Comparison of ENCODE assay signal across 19 mouse cellular contexts in the genomic region with DNA sequence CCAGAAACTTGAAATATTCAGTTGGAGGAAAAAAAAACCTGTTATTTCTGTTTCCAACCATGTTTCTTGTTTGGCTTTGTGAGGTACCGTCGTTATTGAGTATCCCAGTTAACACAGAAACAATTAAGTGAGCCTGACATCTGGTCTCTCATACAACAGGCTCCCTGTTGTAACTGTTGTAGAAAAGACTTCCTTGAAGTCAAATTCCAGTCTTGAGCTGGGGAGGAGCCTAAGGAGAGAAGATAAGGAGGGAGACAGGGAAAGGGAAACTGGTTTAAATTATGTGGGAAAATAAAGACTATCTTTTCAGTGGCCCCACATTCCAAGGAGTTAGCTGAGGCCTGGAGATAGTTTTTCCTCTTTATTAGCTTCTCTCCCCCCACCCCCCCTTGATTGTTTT.
"Had no signal": no experiment of that assay in that cellular context is flagged by ENCODE, and none has a peak within 500 bp of the region (broad histone marks: within the 10 kb centered on the region; RNA-seq: fewer than 3 reads in every experiment).

No protein-coding gene starts in this region.

- H3K9me3 ChIP-seq: kidney, embryonic 15.5 days; limb, embryonic 10.5 days; limb, embryonic 13.5 days; liver, embryonic 13.5 days had no signal

- H3K27me3 ChIP-seq: kidney, embryonic 15.5 days; limb, embryonic 13.5 days; liver, embryonic 13.5 days had no signal

- H3K4me1 ChIP-seq: liver, embryonic 13.5 days had no signal

- H3K9ac ChIP-seq: kidney, embryonic 15.5 days; limb, embryonic 13.5 days; liver, embryonic 13.5 days; lung, embryonic 14.5 days had no signal

- H3K27ac ChIP-seq: kidney, embryonic 15.5 days; layer of hippocampus, adult 2 months; limb, embryonic 10.5 days; limb, embryonic 13.5 days; liver, embryonic 13.5 days; stomach, postnatal 0 days had no signal

- H3K36me3 ChIP-seq: kidney, embryonic 15.5 days; liver, embryonic 13.5 days had no signal

- H3K4me3 ChIP-seq: kidney, embryonic 15.5 days; layer of hippocampus, adult 2 months; limb, embryonic 10.5 days; limb, embryonic 13.5 days; liver, embryonic 13.5 days had no signal

- DNase-seq: kidney, adult 11 months; kidney, adult 8-10 months; kidney, postnatal 14 days; layer of hippocampus, adult 9-11 months; liver; liver, embryonic 13.5 days; lung, embryonic 14.5 days; lung, postnatal 10 days; lung, postnatal 4 days; midbrain, embryonic 14.5 days; thymus, adult 2 months; thymus, postnatal 14 days; thymus, postnatal 4 days had no signal

- H3K4me2 ChIP-seq: kidney, embryonic 15.5 days; limb, embryonic 13.5 days; liver, embryonic 13.5 days; lung, embryonic 14.5 days; midbrain, embryonic 11.5 days had no signal
